Mouse (Mus musculus): ENCODE measurements around the gene Thra.

GRCm38 (mm10) chr11:98785214-98785613 lies 44.8 kb downstream of the Thra start:
- TF ChIP-seq CTCF (IDR thresholded peaks at IDR 0.05; ENCODE audit: low read depth) (no peak), EP300 (optimal IDR thresholded peaks at IDR 0.05) (no peak)

Data from stomach, postnatal 0 days (tissue).